Mouse (Mus musculus) midbrain, embryonic 16.5 days (tissue): Measurements from ENCODE around the gene Zbtb12. TPM values are rescaled to one million over a fixed set of nuclear protein-coding genes. Genes with fewer than 3 reads are reported as not detected.

ENCODE experiments used
- ATAC-seq: fragments of 200-750 bp; cut with Nextera tagmentation; 2 replicates; pipeline ENCODE4 v1.8.0; 2017; ENCODE audit warnings: moderate TSS enrichment
- H3K27ac ChIP-seq: fragments of 300-500 bp; sonication (generic); 2 replicates; pipeline ENCODE4 v1.5.1; 2014; ENCODE audit warnings: mild to moderate bottlenecking, low read length, mixed read lengths
- H3K27me3 ChIP-seq: fragments of 300-500 bp; sonication (generic); 2 replicates; pipeline ENCODE4 v1.6.1; 2014; ENCODE audit warnings: low read depth, low read length, mixed read lengths; ENCODE audit not compliant: control insufficient read depth, insufficient read depth
- H3K36me3 ChIP-seq: fragments of 300-500 bp; sonication (generic); 2 replicates; pipeline ENCODE4 v1.6.1; 2014; ENCODE audit warnings: mild to moderate bottlenecking, low read length, moderate library complexity, mixed read lengths; ENCODE audit not compliant: control insufficient read depth, insufficient read depth
- H3K4me1 ChIP-seq: fragments of 300-500 bp; sonication (generic); 2 replicates; pipeline ENCODE4 v1.6.1; 2014; ENCODE audit warnings: mild to moderate bottlenecking, low read length, mixed read lengths; ENCODE audit not compliant: control insufficient read depth, insufficient read depth
- H3K4me2 ChIP-seq: fragments of 300-500 bp; sonication (generic); 2 replicates; pipeline ENCODE4 v1.6.1; 2014; ENCODE audit warnings: mild to moderate bottlenecking, low read length, mixed read lengths
- H3K4me3 ChIP-seq: fragments of 300-500 bp; sonication (generic); 2 replicates; pipeline ENCODE4 v1.5.1; 2014; ENCODE audit warnings: low read depth, mild to moderate bottlenecking, low read length, moderate library complexity, mixed read lengths
- H3K9ac ChIP-seq: fragments of 300-500 bp; sonication (generic); 2 replicates; pipeline ENCODE4 v1.6.1; 2014; ENCODE audit warnings: low read depth, low read length, mixed read lengths
- H3K9me3 ChIP-seq: fragments of 300-500 bp; sonication (generic); replicated peaks from 2 replicates; pipeline ENCODE4 v1.6.1; 2014; ENCODE audit warnings: mild to moderate bottlenecking, low read length, mixed read lengths; ENCODE audit not compliant: control insufficient read depth, poor library complexity, severe bottlenecking
- WGBS: fragments of 180-500 bp; shearing (Covaris S2); extraction: QIAGEN DNeasy Blood & Tissue Kit; methylation state at CpG from one replicate; pipeline ENCODE4 v1.1.7; 2014; 5-methylcytosine and 5-hydroxymethylcytosine counted together
- polyA plus RNA-seq: library from polyadenylated mRNA; unstranded; fragments of >200 nt; fragmentation: Nextera tagmentation; extraction: Ambion mirVana; gene quantifications from 2 replicates; pipeline ENCODE4 v1.2.1, GENCODE M21; 2015

The Zbtb12 gene
- polyA plus RNA-seq, 1 experiment from 2014 or later: 12.4 TPM

DNA sequence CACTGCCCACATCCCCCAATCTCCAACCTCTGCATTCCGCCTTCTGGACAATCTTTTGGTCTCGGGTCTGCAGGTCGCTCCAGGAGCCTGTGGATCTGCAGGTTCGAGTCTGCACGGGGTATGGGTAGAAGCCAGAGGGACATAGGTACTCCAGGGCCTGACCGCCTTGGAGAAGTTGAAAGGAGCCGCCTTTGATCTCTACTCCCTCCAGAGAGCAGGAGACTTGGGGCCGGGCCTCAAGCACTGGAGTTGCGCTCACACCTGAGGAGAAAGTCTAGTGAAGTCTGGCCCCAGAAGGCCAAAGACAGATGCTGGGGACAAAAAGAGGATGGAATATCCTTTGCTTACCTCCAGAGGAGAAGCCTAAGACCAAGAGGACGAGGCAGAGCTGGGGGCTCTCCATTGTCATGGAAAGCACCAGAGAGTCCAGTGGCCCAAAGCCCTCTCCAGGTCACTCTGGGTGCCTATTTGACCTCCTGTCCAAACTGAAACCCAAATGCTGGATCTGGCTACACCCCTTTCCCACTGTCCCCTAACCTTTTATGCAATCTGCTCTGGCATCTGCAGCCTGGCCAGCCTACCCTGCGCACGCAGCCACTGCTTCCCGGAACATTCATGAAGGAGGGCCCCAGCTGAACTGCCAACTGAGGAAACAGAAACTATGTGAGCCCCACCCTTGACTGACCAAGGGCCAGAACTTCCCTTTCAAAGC, 17.4 kb upstream of the Zbtb12 start:
- Histone ChIP-seq H3K4me3 (no peak overlapping the region), H3K36me3 (0 out of 2 replicates have a peak, but pooled peaks cover 2% of the 10 kb centered on the region), H3K9me3 (no peaks in the 10 kb centered on the region), H3K4me2 (no peak overlapping the region), H3K27ac (no peak overlapping the region), H3K9ac (no peak overlapping the region), H3K27me3 (no peaks in the 10 kb centered on the region), H3K4me1 (no peaks in the 10 kb centered on the region)
- ATAC-seq: no peak
- 76% methylated on average over 13 of the region's 13 CpGs for WGBS

DNA sequence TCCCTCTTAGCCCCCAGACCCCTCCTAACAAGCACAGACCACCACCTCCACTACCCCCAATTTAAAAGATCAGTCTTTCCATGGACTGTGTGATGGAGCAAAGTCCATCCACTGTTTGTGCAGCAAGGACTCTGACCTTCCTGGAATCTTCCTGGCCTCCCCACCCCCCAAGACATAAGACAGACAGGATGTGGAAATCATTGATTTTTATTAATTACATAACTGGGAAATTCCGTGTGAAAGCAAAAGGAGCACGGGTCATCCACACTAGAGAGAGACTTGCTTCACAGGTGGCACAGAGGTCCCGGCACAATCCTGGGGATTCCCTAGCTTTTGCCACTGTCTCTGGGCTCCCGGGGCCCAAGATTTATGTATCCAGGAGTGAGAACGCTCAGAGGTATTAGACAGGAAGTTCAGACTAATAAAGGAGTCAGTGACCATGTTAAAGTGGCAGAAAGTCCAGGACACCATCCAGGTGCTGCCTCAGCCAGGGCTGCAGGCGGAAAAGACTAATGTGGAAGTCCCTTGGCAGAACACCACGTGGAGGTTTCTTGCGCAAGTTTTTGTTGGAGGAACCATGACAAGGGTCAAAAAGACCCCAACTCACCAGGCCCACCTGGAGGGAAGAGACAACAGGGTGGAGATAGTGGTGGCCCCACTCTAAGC, 16.7 kb upstream of the Zbtb12 start, which contains the start of gene Cfb:
TSS of gene Cfb (minus strand) at position 103 of the 666 bp plus-strand sequence.
- Histone ChIP-seq H3K4me1 (no peaks in the 10 kb centered on the region), H3K4me2 (no peak within 1 kb of the TSS), H3K4me3 (no peak within 1 kb of the TSS), H3K27ac (no peak within 1 kb of the TSS), H3K9ac (no peak within 1 kb of the TSS), H3K9me3 (no peaks in the 10 kb centered on the region), H3K36me3 (0 out of 2 replicates have a peak, but pooled peaks cover 2% of the 10 kb centered on the region), H3K27me3 (no peaks in the 10 kb centered on the region)
- no peak for ATAC-seq
- 74% methylated on average over 8 of the region's 8 CpGs for WGBS

DNA sequence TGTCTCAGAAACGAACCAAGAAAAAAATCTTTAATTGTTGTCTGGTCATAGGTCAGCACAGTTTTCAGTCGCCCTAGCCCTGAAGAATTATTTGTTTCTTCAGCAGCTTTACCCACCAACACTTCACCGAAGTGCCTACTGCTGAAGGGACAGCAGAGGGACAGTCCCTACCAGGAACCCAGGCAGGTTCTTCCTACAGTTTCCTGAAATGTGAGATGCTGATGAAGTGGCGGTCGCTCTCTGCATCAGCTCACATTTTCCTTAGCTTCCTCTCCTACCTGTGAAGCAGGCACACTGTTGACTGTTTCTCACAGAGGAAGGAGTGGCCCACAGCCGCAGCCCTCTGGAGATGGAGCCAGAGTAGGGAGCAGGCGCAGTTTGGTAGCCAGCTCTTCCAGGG, 13.3 kb upstream of the Zbtb12 start:
- Histone ChIP-seq H3K4me2 (no peak overlapping the region), H3K4me3 (no peak overlapping the region), H3K27ac (no peak overlapping the region), H3K36me3 (no peaks in the 10 kb centered on the region), H3K27me3 (no peaks in the 10 kb centered on the region), H3K4me1 (no peaks in the 10 kb centered on the region), H3K9ac (no peak overlapping the region), H3K9me3 (no peaks in the 10 kb centered on the region)
- WGBS: 70% methylated on average over 7 of the region's 7 CpGs
- no peak for ATAC-seq

DNA sequence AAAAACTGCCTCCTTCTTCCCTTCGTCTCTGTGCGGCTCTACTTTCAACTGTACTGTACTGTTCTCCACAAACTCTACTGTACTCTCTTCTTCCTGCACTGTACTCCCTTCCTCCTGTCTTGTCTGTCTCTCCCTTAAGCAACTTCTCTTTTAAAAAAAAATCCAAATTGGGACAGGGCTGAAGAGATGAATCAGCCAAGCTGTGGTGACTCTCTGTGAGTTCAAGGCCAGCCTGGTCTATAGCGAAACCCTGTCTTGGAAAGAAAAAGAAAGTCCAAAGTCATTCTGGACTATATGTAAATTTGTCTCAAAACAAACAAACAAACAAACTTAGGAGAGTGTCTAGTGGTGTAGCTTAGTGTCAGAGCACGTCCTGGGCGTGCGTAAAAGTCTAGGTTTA, 5.0 kb upstream of the Zbtb12 start:
- no peak overlapping the region for H3K27ac ChIP-seq
- H3K4me3 ChIP-seq: no peak overlapping the region
- WGBS: 96% methylated on average over 6 of the region's 6 CpGs

DNA sequence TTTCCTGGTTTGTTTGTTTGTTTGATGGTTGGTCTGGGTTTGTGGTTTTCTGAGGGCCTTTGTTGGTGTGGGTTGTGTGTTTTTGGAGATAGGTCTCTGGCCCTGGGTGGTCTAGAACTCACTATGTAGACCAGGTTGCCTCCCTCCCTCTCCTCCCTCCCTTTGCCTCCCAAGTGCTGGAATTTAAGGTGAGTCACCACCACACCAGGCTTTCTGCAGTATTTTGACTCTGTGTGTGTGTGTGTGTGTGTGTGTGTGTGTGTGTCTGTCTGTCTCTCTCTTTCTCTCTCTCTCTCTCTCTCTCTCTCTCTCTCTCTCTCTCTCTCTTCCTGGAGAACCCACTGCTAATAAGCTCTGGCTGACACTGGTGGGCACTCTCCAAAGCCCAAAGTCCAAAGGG, 1.9 kb downstream of the Zbtb12 start:
- H3K4me3 ChIP-seq: no peak overlapping the region
- H3K9me3 ChIP-seq: no peaks in the 10 kb centered on the region
- H3K27me3 ChIP-seq: peaks cover 4% of the 10 kb centered on the region; the same call in 1 of the 2 replicates
- no peak overlapping the region for H3K9ac ChIP-seq
- H3K36me3 ChIP-seq: no peaks in the 10 kb centered on the region
- H3K4me2 ChIP-seq: no peak overlapping the region
- no peak for ATAC-seq
- H3K27ac ChIP-seq: no peak overlapping the region
- no peaks in the 10 kb centered on the region for H3K4me1 ChIP-seq

More for the DNA sequence above, 5.0 kb upstream of the Zbtb12 start:
- no peak for ATAC-seq
- Histone ChIP-seq H3K9me3 (no peaks in the 10 kb centered on the region), H3K4me2 (no peak overlapping the region), H3K36me3 (no peaks in the 10 kb centered on the region), H3K9ac (no peak overlapping the region), H3K27me3 (no peaks in the 10 kb centered on the region), H3K4me1 (no peaks in the 10 kb centered on the region)

DNA sequence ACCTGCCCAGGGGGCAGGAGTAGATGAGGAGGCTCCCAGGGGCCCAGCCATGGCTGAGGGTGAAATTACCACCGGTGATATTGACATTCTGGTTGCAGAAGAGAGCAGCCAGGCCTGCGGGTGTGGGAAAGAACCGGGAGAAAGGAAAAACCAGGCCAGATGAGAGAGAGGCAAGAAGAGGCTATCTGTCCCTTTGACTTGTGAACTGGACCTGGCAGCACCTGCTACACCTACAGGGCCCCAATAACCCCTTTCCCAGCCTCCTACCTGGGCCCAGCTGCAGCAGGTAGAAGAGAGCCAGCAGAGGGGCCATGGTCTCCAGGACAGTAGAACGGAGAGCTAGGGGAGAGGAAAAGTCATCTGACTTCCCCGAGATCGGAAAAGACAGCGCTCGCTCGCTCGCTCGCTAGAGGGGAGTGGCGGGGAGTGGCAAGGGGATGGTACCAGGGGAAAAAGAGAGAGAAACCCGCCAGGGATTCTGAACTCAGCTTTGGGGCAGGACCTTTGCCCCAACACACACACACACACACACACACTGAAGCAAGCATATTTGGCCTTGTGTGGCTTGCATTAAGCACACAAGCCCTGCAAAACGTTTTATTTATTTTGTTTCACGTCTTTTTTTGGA, 2.5 kb downstream of the Zbtb12 start, which contains the start of gene Gm20547:
TSS of gene Gm20547 (minus strand) at position 360 of the 628 bp plus-strand sequence.
- H3K4me3 ChIP-seq: no peak within 1 kb of the TSS
- ATAC-seq: no peak
- no peak within 1 kb of the TSS for H3K4me2 ChIP-seq
- no peak within 1 kb of the TSS for H3K27ac ChIP-seq
- peaks cover 4% of the 10 kb centered on the region; the same call in 1 of the 2 replicates for H3K27me3 ChIP-seq
- H3K9me3 ChIP-seq: no peaks in the 10 kb centered on the region
- H3K4me1 ChIP-seq: no peaks in the 10 kb centered on the region
- H3K36me3 ChIP-seq: no peaks in the 10 kb centered on the region
- no peak within 1 kb of the TSS for H3K9ac ChIP-seq
- WGBS: 7% methylated on average over 15 of the region's 15 CpGs

DNA sequence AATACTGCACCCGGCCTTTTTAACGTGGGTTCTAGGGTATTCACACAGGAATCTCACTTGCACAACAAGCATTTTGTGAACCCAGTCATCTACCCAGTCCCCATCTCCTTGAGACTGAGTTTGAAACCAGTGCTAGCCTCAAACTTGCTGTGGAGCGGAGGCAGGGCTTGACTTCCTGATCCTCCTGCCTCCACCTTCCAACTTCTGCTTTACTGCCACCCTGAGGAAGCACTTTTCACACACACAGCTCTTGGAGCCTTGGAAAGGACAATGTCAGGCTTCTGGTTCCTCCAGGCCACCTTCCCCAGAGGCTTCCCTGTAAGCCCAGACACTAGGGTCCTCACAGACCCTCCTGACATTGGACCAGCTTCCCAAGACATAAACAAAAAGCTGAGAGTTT, 4.0 kb downstream of the Zbtb12 start:
- 60% methylated on average over 3 of the region's 3 CpGs for WGBS

DNA sequence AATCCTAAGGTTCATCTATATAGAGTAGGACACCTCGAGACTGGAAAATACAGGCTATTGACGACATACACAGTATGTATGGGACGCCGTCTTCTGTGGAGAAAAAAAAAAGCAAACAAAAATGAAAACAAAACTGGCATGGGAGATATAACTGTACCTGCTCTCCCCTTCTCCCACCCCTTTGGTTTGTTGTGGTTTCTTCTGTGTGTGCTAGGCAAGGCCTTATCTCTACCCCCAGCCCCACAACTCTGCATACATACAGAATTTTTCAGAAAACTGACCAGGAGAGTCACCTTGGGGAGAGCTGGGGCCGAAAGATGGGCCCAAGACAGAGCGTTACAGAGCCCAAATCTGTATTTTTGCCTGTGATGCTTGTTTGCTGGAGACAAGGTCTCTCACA, 5.4 kb downstream of the Zbtb12 start:
- Histone ChIP-seq H3K27ac (no peak overlapping the region), H3K4me3 (no peak overlapping the region), H3K9me3 (no peaks in the 10 kb centered on the region), H3K27me3 (peaks cover 4% of the 10 kb centered on the region; the same call in 1 of the 2 replicates), H3K4me2 (no peak overlapping the region), H3K4me1 (no peaks in the 10 kb centered on the region), H3K36me3 (no peaks in the 10 kb centered on the region), H3K9ac (no peak overlapping the region)
- 87% methylated on average over 6 of the region's 6 CpGs for WGBS
- ATAC-seq: no peak

More for the DNA sequence above, 4.0 kb downstream of the Zbtb12 start:
- H3K4me3 ChIP-seq: no peak overlapping the region
- no peaks in the 10 kb centered on the region for H3K9me3 ChIP-seq
- H3K36me3 ChIP-seq: no peaks in the 10 kb centered on the region
- no peak overlapping the region for H3K27ac ChIP-seq
- H3K9ac ChIP-seq: no peak overlapping the region
- no peak for ATAC-seq
- H3K4me2 ChIP-seq: no peak overlapping the region
- H3K4me1 ChIP-seq: no peaks in the 10 kb centered on the region
- peaks cover 4% of the 10 kb centered on the region; the same call in 1 of the 2 replicates for H3K27me3 ChIP-seq

DNA sequence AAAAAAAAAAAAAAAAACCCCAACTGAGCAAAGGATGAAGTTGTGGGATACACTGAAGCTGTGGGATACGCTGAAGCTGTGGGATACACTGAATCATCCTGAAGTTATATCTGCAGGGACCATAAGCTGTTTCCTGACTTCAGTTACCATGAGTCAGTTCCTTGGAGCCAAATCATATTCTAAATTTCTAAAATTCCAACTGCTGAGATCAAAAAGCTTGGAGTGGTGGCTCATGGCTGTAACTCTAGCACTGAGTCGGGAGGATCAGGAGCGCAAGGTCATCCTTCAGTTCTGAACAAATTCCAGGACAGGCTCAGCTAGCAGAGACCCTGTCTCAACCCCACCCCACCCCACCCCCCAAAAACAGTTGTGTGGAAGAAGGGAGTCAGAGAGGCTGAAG, 6.3 kb downstream of the Zbtb12 start:
- Histone ChIP-seq H3K9ac (no peak overlapping the region), H3K4me3 (no peak overlapping the region), H3K27ac (no peak overlapping the region), H3K4me2 (no peak overlapping the region), H3K27me3 (peaks cover 4% of the 10 kb centered on the region; the same call in 1 of the 2 replicates), H3K36me3 (no peaks in the 10 kb centered on the region), H3K9me3 (no peaks in the 10 kb centered on the region), H3K4me1 (no peaks in the 10 kb centered on the region)
- WGBS: 87% methylated on average over 3 of the region's 3 CpGs
- no peak for ATAC-seq
